Mouse (Mus musculus): ENCODE data around the gene Pck1.
A peak's percentile ranks its signal among the peaks of the same experiment; 100 is the strongest.

The Pck1 gene

DNA sequence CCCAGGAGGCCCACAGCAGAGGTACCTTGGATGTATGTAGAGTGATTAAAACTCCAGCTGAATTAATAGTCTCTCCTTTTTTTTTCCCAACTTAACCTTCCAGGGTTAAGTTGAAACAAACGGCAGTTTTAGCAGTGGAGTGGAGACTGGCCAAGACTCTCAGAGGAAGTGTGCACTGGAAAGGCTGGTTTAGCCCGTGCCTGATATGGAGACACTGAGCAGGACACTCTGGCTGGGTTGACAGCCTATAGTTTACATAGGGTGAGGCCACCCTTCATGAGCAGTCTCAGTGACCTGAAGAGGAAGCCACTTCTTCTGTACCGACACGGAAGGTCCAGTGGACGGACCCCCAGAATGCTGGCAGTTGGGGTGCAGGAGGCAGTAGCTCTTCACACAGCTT, 1.5 kb upstream of the Pck1 start:
- no peak for DNase-seq (ENCODE audit: low read depth)

DNA sequence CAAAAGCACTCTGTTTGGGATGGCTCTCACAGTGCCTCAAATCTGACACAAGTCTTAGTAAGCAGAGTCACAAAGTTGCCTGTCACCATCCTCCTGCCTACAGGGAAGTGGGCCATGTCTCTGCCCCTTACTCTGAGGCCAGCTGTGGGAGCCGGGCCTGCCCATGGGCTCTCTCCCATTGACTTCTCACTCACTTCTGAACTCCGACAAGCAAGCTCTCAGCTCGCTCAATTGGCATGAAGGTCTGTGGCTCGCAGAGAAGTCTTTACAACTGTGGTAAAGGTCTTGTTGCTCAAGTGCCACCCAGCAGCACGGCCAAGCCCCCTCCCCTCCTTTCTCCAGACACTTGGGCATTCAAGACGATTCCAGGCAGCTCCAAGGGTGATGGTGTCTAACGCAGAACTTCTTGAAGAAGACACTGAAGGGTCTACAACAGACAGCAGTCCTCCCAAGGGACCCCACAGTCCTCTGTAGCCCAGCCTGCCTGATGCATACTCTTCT, 1.0 kb upstream of the Pck1 start:
- no peak for DNase-seq (ENCODE audit: low read depth)

DNA sequence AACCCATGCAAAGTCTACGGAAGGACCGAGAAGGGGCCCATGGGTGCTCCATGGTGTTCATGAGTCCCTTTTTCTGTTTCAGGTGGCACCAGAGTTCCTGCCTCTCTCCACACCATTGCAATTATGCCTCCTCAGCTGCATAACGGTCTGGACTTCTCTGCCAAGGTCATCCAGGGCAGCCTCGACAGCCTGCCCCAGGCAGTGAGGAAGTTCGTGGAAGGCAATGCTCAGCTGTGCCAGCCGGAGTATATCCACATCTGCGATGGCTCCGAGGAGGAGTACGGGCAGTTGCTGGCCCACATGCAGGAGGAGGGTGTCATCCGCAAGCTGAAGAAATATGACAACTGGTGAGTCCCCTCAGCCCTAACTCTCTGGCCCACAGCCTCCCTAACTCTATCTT, 418 bp downstream of the Pck1 start:
- DNase-seq (ENCODE audit: low read depth), result no peak

DNA sequence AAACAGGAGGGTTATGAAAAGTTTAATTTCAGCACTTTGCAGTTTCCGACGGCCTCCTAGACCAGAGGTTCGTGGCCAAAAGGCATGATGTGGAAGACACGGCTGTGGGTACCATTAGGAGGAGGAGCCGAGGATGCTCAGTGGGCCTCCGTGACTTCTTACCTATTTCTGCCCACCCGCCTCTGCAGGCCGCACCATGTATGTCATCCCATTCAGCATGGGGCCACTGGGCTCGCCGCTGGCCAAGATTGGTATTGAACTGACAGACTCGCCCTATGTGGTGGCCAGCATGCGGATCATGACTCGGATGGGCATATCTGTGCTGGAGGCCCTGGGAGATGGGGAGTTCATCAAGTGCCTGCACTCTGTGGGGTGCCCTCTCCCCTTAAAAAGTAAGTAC, 1.7 kb downstream of the Pck1 start:
- DNase-seq (ENCODE audit: low read depth), result no peak

DNA sequence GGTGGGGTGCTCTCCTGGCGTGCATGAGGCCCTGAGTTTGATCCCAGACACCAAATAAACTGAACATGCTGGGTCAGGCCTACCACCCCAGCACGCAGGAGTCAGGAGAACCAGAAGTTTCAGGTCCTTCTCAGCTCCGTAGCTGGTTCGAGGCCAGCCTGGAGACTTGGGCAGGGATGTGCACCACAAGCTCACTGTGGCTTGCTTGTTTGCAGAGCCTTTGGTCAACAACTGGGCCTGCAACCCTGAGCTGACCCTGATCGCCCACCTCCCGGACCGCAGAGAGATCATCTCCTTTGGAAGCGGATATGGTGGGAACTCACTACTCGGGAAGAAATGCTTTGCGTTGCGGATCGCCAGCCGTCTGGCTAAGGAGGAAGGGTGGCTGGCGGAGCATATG, 2.1 kb downstream of the Pck1 start:
- DNase-seq (ENCODE audit: low read depth), result no peak

DNA sequence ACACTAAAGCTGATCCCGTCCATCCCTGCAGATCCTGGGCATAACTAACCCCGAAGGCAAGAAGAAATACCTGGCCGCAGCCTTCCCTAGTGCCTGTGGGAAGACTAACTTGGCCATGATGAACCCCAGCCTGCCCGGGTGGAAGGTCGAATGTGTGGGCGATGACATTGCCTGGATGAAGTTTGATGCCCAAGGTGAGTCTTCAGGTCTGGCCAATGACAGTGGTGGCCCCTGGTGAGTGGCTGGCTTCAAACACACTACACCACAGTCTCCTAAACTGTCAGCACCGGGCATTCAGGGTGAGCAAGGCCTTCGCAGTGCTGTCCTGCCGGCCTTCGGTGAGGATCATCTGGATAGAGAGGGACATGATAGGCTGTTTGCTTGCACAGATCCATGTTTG, 3.1 kb downstream of the Pck1 start:
- DNase-seq (ENCODE audit: low read depth), result no peak

DNA sequence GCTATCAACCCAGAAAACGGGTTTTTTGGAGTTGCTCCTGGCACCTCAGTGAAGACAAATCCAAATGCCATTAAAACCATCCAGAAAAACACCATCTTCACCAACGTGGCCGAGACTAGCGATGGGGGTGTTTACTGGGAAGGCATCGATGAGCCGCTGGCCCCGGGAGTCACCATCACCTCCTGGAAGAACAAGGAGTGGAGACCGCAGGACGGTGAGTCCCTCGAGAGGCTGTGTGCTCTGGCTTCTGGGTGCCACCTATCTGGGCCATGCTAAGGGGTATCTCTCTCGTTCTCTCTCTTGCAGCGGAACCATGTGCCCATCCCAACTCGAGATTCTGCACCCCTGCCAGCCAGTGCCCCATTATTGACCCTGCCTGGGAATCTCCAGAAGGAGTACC, 4.1 kb downstream of the Pck1 start:
- DNase-seq (ENCODE audit: low read depth), result no peak

DNA sequence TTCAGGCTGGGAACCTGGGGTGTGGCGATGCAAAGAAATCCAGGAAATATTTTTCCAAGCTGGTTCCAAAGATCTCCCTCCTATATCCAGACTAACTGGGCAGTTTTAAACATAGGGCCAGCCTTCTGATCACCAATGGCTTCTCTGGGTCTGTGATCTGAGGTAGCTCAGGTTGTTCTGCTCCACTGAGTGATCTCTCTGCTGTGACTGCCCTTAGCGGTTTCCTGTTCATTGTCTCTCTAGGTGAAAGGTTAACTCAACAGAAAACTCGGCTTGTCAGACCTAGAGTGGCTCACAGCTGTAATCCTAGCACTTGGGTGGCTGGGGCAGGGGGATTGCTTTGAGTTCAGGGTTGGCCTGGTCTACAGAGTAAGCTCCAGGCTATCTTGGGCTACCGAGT, 4.5 kb downstream of the Pck1 start:
- no peak for DNase-seq (ENCODE audit: low read depth)

DNA sequence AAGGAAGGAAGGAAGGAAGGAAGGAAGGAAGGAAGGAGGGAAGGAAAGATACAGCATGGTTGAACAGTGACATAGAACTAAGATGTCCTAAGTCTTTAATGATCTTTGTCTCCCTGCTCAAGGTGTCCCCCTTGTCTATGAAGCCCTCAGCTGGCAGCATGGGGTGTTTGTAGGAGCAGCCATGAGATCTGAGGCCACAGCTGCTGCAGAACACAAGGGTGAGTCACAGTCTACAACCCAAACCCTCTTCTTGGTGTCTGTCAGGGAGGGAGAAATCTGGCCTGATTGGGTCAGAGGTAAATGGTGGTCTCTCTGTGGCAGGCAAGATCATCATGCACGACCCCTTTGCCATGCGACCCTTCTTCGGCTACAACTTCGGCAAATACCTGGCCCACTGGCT, 5.0 kb downstream of the Pck1 start:
- no peak for DNase-seq (ENCODE audit: low read depth)

DNA sequence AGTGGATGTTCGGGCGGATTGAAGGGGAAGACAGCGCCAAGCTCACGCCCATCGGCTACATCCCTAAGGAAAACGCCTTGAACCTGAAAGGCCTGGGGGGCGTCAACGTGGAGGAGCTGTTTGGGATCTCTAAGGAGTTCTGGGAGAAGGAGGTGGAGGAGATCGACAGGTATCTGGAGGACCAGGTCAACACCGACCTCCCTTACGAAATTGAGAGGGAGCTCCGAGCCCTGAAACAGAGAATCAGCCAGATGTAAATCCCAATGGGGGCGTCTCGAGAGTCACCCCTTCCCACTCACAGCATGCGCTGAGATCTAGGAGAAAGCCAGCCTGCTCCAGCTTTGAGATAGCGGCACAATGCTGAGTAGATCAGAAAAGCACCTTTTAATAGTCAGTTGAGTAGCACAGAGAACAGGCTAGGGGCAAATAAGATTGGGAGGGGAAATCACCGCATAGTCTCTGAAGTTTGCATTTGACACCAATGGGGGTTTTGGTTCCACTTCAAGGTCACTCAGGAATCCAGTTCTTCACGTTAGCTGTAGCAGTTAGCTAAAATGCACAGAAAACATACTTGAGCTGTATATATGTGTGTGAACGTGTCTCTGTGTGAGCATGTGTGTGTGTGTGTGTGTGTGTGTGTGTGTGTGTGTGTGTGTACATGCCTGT, 5.7 kb downstream of the Pck1 start:
- DNase-seq (ENCODE audit: low read depth), result no peak

DNA sequence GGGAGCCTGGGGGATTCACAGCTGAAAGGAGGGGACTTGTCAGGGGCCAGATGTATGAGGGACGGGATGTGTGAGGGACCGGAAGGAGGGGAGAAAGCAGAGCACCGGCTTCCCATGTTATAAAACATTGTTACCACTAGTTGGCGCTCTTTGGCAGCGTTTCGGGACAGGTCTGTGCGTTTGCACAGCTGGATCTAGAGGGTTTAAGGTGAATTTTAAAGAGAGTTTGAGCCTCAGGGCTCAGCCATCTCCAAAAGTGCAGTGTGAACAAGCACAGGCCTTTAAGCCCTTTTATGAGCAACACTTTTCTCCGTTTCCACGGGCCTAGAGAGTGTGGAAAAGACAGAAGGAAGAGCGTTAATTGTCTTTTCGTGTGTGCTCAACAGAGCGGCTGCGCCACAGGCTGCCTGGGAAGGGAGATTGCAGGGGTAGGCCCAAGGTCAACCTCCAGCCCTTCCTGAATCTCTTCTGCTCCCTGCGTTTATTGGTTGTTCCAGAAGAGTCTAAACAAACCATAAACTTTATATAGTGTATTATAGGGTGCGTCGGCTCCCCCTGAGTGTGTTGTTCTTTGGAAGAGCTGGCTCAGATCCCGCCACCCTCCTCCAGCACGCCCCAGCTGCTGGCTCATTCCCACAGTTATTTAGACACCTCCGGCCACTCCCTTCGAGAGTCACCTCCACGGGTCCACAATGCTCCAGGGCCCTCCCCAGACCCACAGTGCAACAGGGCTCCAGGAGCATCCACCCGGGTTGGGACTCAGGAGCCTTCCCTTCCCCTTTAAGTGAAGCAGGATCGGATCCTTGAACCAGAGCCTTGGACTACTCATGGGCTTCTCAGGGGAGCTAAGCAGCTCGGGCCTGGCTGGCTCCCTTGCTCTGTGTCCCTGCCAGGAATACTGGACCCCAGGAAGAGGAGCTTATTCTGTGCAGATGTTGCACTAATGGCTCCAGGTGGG, 6.8 kb downstream of the Pck1 start:
- peak; percentile 76 for DNase-seq (ENCODE audit: low read depth)

DNA sequence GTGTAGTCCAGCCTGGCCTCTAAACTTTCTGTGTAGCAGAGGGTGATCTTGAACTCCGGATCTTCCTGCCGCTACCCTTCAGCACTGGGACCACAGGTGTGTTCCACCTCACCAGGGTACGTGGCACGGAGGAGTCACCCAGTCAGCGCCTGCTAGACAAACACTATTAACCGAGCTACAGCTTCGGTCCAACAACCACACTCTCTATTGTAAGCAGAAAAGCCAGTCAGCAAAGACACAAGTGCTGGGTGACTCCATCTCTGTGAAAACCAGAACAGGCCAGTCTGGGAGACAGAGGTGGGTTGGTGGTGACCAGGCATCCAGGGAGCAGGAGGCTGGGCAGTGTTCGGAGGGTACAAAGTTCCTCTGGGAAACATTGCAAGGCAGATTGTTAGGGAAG, 10.5 kb downstream of the Pck1 start:
- no peak for DNase-seq (ENCODE audit: low read depth)

DNA sequence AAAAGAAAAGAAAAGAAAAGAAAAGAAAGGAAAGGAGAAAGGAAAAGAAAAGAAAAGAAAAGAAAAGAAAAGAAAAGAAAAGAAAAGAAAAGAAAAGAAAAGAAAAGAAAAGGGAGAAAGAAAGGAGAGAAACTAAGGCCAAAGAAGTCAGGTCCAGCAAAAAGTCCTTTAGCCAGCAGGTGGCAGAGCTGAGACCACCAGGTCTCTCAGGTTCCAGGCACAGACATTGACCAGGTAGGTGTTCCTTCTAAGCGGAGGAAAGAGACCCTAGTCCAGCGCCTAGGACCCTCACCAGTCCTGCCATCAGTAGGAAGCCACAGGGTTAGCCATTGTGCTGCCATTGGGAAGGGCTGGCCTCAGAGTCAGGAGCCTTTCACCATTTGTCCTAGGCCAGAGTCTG, 11.5 kb downstream of the Pck1 start:
- peak; percentile 49 for DNase-seq (ENCODE audit: low read depth)

DNA sequence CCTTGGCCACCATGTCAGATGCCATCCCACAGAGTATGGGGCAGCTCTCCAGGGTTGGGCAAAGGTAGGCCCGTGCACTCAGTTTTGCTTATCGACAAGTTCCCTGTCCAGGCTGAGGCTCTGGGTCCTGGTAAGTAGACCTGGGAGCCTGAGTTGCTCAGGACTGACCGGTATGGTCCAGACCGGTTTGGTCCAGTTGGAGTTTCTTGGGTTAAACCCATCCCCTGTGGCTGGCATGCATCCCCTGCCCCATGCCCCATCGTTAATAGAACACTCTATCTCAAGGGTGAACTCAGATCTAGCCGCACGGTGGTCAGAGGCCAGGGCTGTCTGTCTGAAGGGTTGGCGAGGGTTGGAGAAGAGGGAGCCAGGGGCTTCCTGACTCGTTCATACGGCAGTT, 12.1 kb downstream of the Pck1 start:
- no peak for DNase-seq (ENCODE audit: low read depth)

DNA sequence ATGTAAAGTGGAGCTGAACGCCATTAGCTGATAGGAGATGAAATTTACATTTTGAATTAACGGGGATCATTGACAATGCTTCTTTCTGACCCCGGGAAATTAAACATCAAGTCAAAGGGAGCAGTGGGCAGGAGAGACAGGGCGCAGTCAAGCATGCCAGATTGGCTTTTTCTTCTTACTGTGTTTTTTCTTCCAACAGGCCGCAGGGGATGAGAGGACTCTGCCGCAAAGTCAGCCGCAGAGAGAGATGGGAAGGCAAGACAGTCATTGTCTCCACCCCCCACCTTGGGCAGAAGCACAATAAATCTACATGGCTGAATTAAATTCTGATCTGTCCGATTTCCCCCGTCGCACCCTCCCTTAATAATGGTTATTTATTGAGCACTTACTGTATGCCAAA, 12.5 kb downstream of the Pck1 start:
- DNase-seq (ENCODE audit: low read depth), result no peak

DNA sequence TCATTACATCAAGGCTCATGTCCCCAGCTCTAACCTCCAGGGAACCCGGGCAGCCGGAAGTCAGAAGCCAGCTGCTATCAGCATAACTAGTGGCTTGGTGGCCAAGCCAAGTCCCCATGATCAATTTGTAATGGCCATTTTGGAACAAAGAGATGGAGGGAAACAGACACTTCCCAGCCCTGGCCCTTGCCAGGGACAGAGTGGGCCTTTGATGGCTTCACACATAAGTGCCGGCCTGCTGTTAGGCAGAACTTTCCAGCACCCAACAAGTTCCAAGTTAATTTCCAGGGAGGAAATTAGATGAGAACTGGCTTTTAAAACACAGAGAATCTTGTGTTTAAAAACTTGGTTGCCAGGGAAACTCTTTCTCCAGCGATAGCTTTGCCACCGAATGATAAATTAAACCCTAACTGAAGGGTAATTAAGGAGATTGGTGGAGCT, 15.6 kb downstream of the Pck1 start:
- DNase-seq (ENCODE audit: low read depth), result no peak

DNA sequence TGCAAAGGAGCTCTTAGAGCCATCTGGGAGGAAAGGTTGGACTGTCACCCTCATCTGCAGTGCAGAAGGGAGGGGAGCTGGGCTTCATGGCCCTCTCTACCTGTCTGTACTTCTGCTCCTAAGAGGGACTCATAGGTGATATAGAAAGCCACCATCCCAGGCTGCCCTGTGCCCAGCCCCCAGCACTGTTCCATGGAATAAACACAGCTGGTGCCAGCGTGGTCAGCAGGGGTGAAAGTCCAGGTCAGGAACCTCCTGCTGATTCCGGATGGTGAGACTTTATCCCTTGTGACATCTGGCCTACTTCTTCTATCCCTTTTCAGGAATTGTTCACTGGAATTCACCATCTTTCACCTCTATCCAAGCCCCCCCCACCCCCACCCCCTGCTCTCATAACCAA, 17.2 kb downstream of the Pck1 start:
- no peak for DNase-seq (ENCODE audit: low read depth)

DNA sequence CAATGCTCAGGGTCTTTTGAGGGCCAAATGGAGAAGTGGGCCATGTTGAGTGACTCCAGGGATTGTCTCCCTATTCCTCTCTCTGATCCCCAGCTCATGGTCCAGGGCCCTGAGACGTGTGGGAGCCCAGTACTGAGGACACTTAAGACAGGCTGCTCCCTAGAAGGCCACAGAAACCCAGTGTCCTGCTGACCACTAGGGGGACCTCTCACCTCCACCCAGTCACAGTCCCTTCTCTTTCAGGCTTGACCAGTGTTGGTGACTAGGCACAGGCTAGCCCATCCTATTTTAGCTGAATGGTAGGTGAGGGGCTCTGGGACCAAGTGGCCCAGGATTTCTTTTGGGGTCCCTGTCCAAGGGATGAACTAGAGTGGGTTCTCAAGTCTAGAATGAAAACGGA, 17.9 kb downstream of the Pck1 start:
- no peak for DNase-seq (ENCODE audit: low read depth)

DNA sequence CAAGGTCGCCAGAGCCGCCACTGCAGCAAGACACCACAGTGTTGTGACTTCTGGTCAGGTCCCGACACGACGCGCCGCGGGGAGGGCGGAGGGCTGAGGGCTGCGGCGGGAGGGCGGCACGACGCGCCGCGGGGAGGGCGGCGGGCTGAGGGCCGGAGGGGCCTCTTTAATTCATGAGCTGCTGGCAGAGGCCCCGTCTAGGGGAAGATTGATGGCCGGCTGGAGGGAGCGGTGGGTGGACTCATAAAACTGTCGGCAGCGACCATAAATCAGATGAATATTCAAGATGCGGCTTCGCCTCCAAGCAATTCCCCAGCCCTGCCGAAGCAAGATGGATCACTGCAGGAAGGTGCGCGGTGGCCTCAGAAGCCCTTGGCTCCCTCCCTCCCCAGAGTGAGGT, 18.6 kb downstream of the Pck1 start:
- DNase-seq (ENCODE audit: low read depth), result peak; percentile 30

DNA sequence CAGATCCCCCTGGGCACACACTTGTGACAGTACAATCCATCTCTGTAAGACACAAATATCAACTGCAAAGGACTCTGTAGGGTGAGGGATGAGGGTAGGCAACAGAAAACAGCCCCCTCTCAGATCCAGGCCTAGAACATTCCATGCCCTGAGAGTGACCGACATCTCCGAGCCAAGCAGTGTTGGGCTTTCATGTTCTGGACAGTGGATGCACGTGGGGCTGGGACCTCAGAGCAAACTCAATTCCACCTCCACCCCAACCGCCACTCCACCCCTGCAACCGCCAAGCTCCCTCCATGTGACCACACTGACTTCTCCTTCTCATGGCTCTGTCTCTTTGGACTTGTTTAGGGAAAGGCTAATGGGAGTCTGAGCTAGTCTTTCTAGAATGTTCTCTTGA, 19.1 kb downstream of the Pck1 start:
- DNase-seq (ENCODE audit: low read depth), result no peak

DNA sequence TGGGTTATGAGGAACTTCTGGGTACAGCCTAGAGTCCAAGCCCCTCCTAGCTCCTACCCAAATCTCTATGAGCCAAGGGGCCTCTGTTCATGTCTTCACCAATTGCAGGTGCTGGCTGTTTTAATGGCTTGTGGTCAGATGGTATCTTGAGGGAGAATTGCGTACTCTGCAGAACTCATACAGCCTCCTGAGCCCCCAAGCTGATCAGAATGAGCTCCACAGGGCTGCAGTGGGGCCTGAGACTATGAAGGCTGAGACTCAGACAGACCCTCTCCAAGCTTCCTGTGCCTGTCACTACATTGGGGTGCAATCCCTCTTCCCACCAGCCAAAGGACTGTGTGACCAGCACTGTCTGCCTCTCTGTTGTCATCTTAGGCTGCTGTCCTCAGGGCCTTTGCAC, 19.5 kb downstream of the Pck1 start:
- no peak for DNase-seq (ENCODE audit: low read depth)

DNA sequence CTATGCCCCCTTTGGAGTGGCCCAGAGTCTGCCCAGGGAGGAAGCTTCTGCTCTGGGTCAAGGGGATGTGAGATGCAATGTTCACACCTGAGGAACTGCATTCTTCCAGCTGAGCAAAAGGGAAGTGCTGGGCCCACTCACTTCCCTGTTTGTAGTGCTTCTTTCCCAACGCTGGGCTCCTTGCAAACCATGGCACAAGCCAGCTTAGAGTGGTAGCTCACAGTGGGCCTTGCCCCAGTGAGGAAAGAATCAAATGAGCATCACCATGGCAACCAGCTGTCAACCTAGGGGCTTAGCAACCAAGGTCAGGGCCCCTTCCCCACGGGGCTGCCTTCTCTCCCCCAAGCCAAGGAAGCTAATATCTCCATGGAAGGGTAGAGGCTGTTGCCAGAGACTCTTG, 20.2 kb downstream of the Pck1 start:
- DNase-seq (ENCODE audit: low read depth), result no peak

Data from NIH3T3 (cell line).